Mouse (Mus musculus) hindbrain, postnatal 0 days (tissue): Measurements from ENCODE around the gene Amer2. TPM values are rescaled to one million over a fixed set of nuclear protein-coding genes. Genes with fewer than 3 reads are reported as not detected.

ENCODE experiments used
- ATAC-seq: fragments of 200-750 bp; cut with Nextera tagmentation; 2 replicates; pipeline ENCODE4 v1.8.0; 2017; ENCODE audit warnings: mild to moderate bottlenecking, moderate TSS enrichment, moderate library complexity
- DNase-seq: peaks from one replicate; pipeline ENCODE4 v3.0.0-alpha.2; 2015; ENCODE audit warnings: low spot score
- H3K27ac ChIP-seq: fragments of 300-500 bp; sonication (generic); 2 replicates; pipeline ENCODE4 v1.5.1; 2014; ENCODE audit warnings: mild to moderate bottlenecking
- H3K27me3 ChIP-seq: fragments of 300-500 bp; sonication (generic); 2 replicates; pipeline ENCODE4 v1.6.1; 2014; ENCODE audit warnings: low read length, mixed read lengths; ENCODE audit not compliant: insufficient read depth
- H3K36me3 ChIP-seq: fragments of 300-500 bp; sonication (generic); 2 replicates; pipeline ENCODE4 v1.6.1; 2014; ENCODE audit warnings: low read length, mixed read lengths; ENCODE audit not compliant: insufficient read depth
- H3K4me1 ChIP-seq: fragments of 300-500 bp; sonication (generic); 2 replicates; pipeline ENCODE4 v1.6.1; 2014; ENCODE audit warnings: antibody characterized with exemption, low read length, mixed read lengths; ENCODE audit not compliant: insufficient read depth
- H3K4me2 ChIP-seq: fragments of 300-500 bp; sonication (generic); 2 replicates; pipeline ENCODE4 v1.6.1; 2014; ENCODE audit warnings: low read depth, mild to moderate bottlenecking, low read length, moderate library complexity, mixed read lengths
- H3K4me3 ChIP-seq: fragments of 300-500 bp; sonication (generic); 2 replicates; pipeline ENCODE4 v1.5.1; 2014; ENCODE audit warnings: low read length
- H3K9ac ChIP-seq: fragments of 300-500 bp; sonication (generic); replicated peaks from 2 replicates; pipeline ENCODE4 v1.6.1; 2014; ENCODE audit warnings: mild to moderate bottlenecking, low read length, moderate library complexity, mixed read lengths
- H3K9me3 ChIP-seq: fragments of 300-500 bp; sonication (generic); 2 replicates; pipeline ENCODE4 v1.6.1; 2016; ENCODE audit warnings: low read length, mixed read lengths
- CTCF ChIP-seq: IDR thresholded peaks from 2 replicates; pipeline ENCODE4 v1.5.1; 2016; ENCODE audit warnings: antibody characterized with exemption, control low read depth, low read depth
- WGBS: fragments of 180-500 bp; shearing (Covaris S2); extraction: QIAGEN DNeasy Blood & Tissue Kit; methylation state at CpG from one replicate; pipeline ENCODE4 v1.1.7; 2014; 5-methylcytosine and 5-hydroxymethylcytosine counted together
- polyA plus RNA-seq: library from polyadenylated mRNA; unstranded; fragments of >200 nt; fragmentation: Nextera tagmentation; extraction: Ambion mirVana; gene quantifications from 2 replicates; pipeline ENCODE4 v1.2.1, GENCODE M21; 2015
- total RNA-seq: library from RNA; depleted of rRNA; stranded (reverse); fragments of >200 nt; gene quantifications from 2 replicates; pipeline ENCODE4 v1.2.3, GENCODE M21; 2014; rRNA removed

Amer2 gene
- total and polyA plus RNA-seq, 2 experiments from 2014 or later = 21.6 to 27.4 TPM

DNA sequence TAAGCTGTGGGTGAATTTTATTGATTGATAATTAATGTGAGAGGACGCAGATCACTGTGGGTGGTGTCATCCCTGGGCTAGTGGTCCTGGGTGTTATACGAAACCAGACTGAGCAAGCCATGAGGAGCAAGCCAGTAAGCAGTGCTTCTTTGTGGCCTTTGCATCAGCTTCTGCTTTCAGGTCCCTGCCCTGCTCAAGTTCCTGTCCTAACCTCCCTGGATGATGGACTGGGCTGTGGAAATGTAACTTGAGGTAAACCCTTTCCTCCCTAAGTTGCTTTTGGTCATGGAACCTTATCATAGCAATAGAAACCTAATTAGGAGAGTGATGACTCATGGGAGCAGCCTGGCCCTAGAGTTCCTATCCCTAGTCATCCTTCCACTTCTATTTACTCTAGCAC, 59.1 kb downstream of the Amer2 start:
- H3K4me3 ChIP-seq = no peak overlapping the region

DNA sequence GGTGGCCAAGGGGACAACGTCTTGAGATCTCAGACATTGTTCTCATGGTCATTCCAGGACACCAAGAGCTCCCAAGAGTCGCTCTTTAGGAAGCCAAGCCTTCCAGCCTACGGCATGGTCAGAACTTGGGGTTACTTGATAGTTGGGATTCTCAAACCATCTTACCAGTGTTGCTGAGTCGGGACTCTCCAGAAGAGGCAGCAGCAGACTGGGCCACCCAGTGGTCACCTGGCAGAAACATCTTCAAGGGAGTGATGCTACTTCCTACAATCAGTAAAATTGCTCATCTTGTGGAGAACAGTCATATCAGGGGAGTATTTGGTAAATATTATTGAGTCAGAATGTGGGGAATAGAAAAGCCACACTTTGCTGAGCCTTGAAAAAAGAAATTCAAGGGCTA, 62.5 kb downstream of the Amer2 start:
- 78% methylated on average over 4 of the region's 4 CpGs for WGBS
- peak; percentile 63 for TF ChIP-seq CTCF
- H3K4me3 ChIP-seq = no peak overlapping the region
- H3K27ac ChIP-seq = no peak overlapping the region
- no peaks in the 10 kb centered on the region for H3K9me3 ChIP-seq
- H3K36me3 ChIP-seq = no peaks in the 10 kb centered on the region
- H3K4me2 ChIP-seq = no peak overlapping the region
- no peaks in the 10 kb centered on the region for H3K4me1 ChIP-seq
- no peak overlapping the region for H3K9ac ChIP-seq
- ATAC-seq (no peak), DNase-seq (peak; percentile 53)
- H3K27me3 ChIP-seq = no peaks in the 10 kb centered on the region

More for the DNA sequence above, 59.1 kb downstream of the Amer2 start:
- WGBS = 94% methylated on average over 2 of the region's 2 CpGs
- Histone ChIP-seq H3K9ac (no peak overlapping the region), H3K27ac (no peak overlapping the region), H3K4me2 (no peak overlapping the region), H3K27me3 (no peaks in the 10 kb centered on the region), H3K9me3 (no peaks in the 10 kb centered on the region), H3K36me3 (no peaks in the 10 kb centered on the region), H3K4me1 (peaks cover 17% of the 10 kb centered on the region)
- DNase-seq (no peak), ATAC-seq (no peak)
- TF ChIP-seq CTCF = no peak

- no peak for ATAC-seq
- no peaks in the 10 kb centered on the region for H3K9me3 ChIP-seq
- no peak for TF ChIP-seq CTCF
Measured at GRCm38 (mm10) chr14:60436364-60436763, 63.3 kb downstream of the Amer2 start.

More at GRCm38 (mm10) chr14:60436364-60436763, 63.3 kb downstream of the Amer2 start:
- no peaks in the 10 kb centered on the region for H3K36me3 ChIP-seq
- H3K27ac ChIP-seq = no peak overlapping the region
- no peaks in the 10 kb centered on the region for H3K27me3 ChIP-seq
- H3K4me3 ChIP-seq = no peak overlapping the region
- no peak overlapping the region for H3K4me2 ChIP-seq
- no peak for DNase-seq
- no peak overlapping the region for H3K9ac ChIP-seq
- H3K4me1 ChIP-seq = no peaks in the 10 kb centered on the region

Other genes with a start within 250 kb of the Amer2 start
- 29.1 and 95.3 TPM in 2 replicates for gene Atp8a2, start 176.1 kb upstream of the Amer2 start, total RNA-seq
- 37.4 and 41.7 TPM in 2 replicates for gene Atp8a2, start 176.1 kb upstream of the Amer2 start, polyA plus RNA-seq
- gene Nupl1, start 121.8 kb upstream of the Amer2 start, total RNA-seq = 0.99 TPM in 1 of 2 replicates, not detected in the other
- gene Nupl1, start 121.8 kb upstream of the Amer2 start, polyA plus RNA-seq = 0.16 TPM in 1 of 2 replicates, not detected in the other
- 78.3 and 85.9 TPM in 2 replicates for gene Gm49336, start 121.8 kb upstream of the Amer2 start, total RNA-seq
- 32.0 and 33.1 TPM in 2 replicates for gene Gm49336, start 121.8 kb upstream of the Amer2 start, polyA plus RNA-seq
- gene Mtmr6, start 108.0 kb upstream of the Amer2 start, total RNA-seq = 28.5 and 36.7 TPM in 2 replicates
- gene Mtmr6, start 108.0 kb upstream of the Amer2 start, polyA plus RNA-seq = 51.6 and 55.5 TPM in 2 replicates